Mouse (Mus musculus) megakaryocyte, embryonic 14.5 days (primary cell): ENCODE data around the gene Crybb2. TPM values are rescaled to one million over a fixed set of nuclear protein-coding genes. Genes with fewer than 3 reads are reported as not detected.

Source experiments
- H3K27me3 ChIP-seq: replicated peaks from 2 replicates; pipeline ENCODE3; 2012; ENCODE audit warnings: inconsistent platforms
- H3K36me3 ChIP-seq: replicated peaks from 2 replicates; pipeline ENCODE3; 2012; ENCODE audit warnings: low read length, inconsistent platforms, mixed read lengths
- H3K4me1 ChIP-seq: 2 replicates; pipeline ENCODE4 v1.6.1; 2012; ENCODE audit warnings: inconsistent platforms
- H3K4me3 ChIP-seq: replicated peaks from 2 replicates; pipeline ENCODE3; 2012; ENCODE audit warnings: moderate library complexity, mild to moderate bottlenecking, inconsistent platforms
- H3K9me3 ChIP-seq: 2 replicates; pipeline ENCODE4 v1.6.1; 2012; ENCODE audit warnings: inconsistent platforms
- FLI1 ChIP-seq: IDR thresholded peaks from 2 replicates; pipeline ENCODE4 v1.6.1; 2012; ENCODE audit warnings: low read length, inconsistent platforms, mixed read lengths
- GATA1 ChIP-seq: IDR thresholded peaks from 3 replicates; pipeline ENCODE4 v1.6.1; 2012; ENCODE audit warnings: mixed read lengths, low read length, inconsistent platforms, borderline replicate concordance
- polyA plus RNA-seq: library from polyadenylated mRNA; stranded (reverse); fragments of >175 nt; gene quantifications from 2 replicates; pipeline ENCODE4 v1.2.3, GENCODE M21; 2012; ENCODE audit warnings: low replicate concordance; ENCODE audit not compliant: insufficient read depth

Gene Crybb2
- polyA plus RNA-seq, 1 experiment: not detected

- Histone ChIP-seq H3K4me1 (peaks cover 5% of the 10 kb centered on the region; the same call in 1 of the 2 replicates), H3K27me3 (peaks cover 67% of the 10 kb centered on the region), H3K36me3 (no peaks in the 10 kb centered on the region), H3K4me3 (no peak within 1 kb of the TSS), H3K9me3 (peaks cover 15% of the 10 kb centered on the region)
- TF ChIP-seq GATA1: no peak
- no peak for TF ChIP-seq FLI1
These were observed 11.5 kb upstream of the Crybb2 start, which contains the start of gene Crybb3 for GRCm38 (mm10) chr5:113081439-113081838. Crybb3 (minus strand) TSS chr5:113081584.

GRCm38 (mm10) chr5:113081020-113081419 lies 11.1 kb upstream of the Crybb2 start:
- Histone ChIP-seq H3K4me1 (peaks cover 5% of the 10 kb centered on the region; the same call in 1 of the 2 replicates), H3K36me3 (no peaks in the 10 kb centered on the region), H3K9me3 (peaks cover 15% of the 10 kb centered on the region), H3K4me3 (no peak overlapping the region), H3K27me3 (peaks cover 71% of the 10 kb centered on the region)
- TF ChIP-seq FLI1 (no peak), GATA1 (no peak)

GRCm38 (mm10) chr5:113079783-113080182 lies 9.9 kb upstream of the Crybb2 start:
- no peaks in the 10 kb centered on the region for H3K36me3 ChIP-seq
- H3K4me1 ChIP-seq: peaks cover 5% of the 10 kb centered on the region; the same call in 1 of the 2 replicates
- H3K4me3 ChIP-seq: no peak overlapping the region
- H3K9me3 ChIP-seq: peaks cover 7% of the 10 kb centered on the region
- H3K27me3 ChIP-seq: peaks cover 73% of the 10 kb centered on the region
- no peak for TF ChIP-seq FLI1
- no peak for TF ChIP-seq GATA1

GRCm38 (mm10) chr5:113078686-113079085 lies 8.8 kb upstream of the Crybb2 start:
- Histone ChIP-seq H3K4me1 (peaks cover 5% of the 10 kb centered on the region; the same call in 1 of the 2 replicates), H3K36me3 (no peaks in the 10 kb centered on the region), H3K9me3 (no peaks in the 10 kb centered on the region), H3K27me3 (peaks cover 72% of the 10 kb centered on the region), H3K4me3 (no peak overlapping the region)
- no peak for TF ChIP-seq GATA1
- no peak for TF ChIP-seq FLI1

- no peak overlapping the region for H3K4me3 ChIP-seq
- no peaks in the 10 kb centered on the region for H3K4me1 ChIP-seq
- no peak for TF ChIP-seq GATA1
- no peak for TF ChIP-seq FLI1
- no peaks in the 10 kb centered on the region for H3K36me3 ChIP-seq
- H3K9me3 ChIP-seq: peaks cover 10% of the 10 kb centered on the region
- peaks cover 67% of the 10 kb centered on the region for H3K27me3 ChIP-seq
These were observed 15.6 kb downstream of the Crybb2 start for GRCm38 (mm10) chr5:113054308-113054707.

GRCm38 (mm10) chr5:113050581-113051185 lies 19.2 kb downstream of the Crybb2 start:
- peaks cover 18% of the 10 kb centered on the region for H3K9me3 ChIP-seq
- TF ChIP-seq GATA1: no peak
- TF ChIP-seq FLI1: no peak

GRCm38 (mm10) chr5:113049876-113050275 lies 20.0 kb downstream of the Crybb2 start:
- peaks cover 18% of the 10 kb centered on the region for H3K9me3 ChIP-seq
- H3K27me3 ChIP-seq: peaks cover 46% of the 10 kb centered on the region
- H3K4me1 ChIP-seq: no peaks in the 10 kb centered on the region
- H3K36me3 ChIP-seq: no peaks in the 10 kb centered on the region
- no peak overlapping the region for H3K4me3 ChIP-seq
- TF ChIP-seq FLI1: no peak
- TF ChIP-seq GATA1: no peak

More at GRCm38 (mm10) chr5:113050581-113051185, 19.2 kb downstream of the Crybb2 start:
- Histone ChIP-seq H3K36me3 (no peaks in the 10 kb centered on the region), H3K4me3 (peak overlapping the region; percentile 23), H3K27me3 (peaks cover 50% of the 10 kb centered on the region), H3K4me1 (no peaks in the 10 kb centered on the region)

- Histone ChIP-seq H3K36me3 (no peaks in the 10 kb centered on the region), H3K27me3 (peaks cover 35% of the 10 kb centered on the region), H3K4me1 (no peaks in the 10 kb centered on the region), H3K9me3 (peaks cover 7% of the 10 kb centered on the region), H3K4me3 (no peak overlapping the region)
- TF ChIP-seq FLI1: no peak
- TF ChIP-seq GATA1: no peak
These were observed 24.2 kb downstream of the Crybb2 start for GRCm38 (mm10) chr5:113045511-113046273.

- H3K4me1 ChIP-seq: no peaks in the 10 kb centered on the region
- H3K27me3 ChIP-seq: peaks cover 35% of the 10 kb centered on the region
- H3K36me3 ChIP-seq: no peaks in the 10 kb centered on the region
- TF ChIP-seq GATA1 (no peak), FLI1 (no peak)
- H3K9me3 ChIP-seq: peaks cover 14% of the 10 kb centered on the region
- no peak overlapping the region for H3K4me3 ChIP-seq
These were observed 26.4 kb downstream of the Crybb2 start for GRCm38 (mm10) chr5:113043531-113043930.

GRCm38 (mm10) chr5:113041567-113042071 lies 28.3 kb downstream of the Crybb2 start:
- Histone ChIP-seq H3K4me1 (no peaks in the 10 kb centered on the region), H3K36me3 (no peaks in the 10 kb centered on the region), H3K9me3 (peaks cover 9% of the 10 kb centered on the region), H3K4me3 (no peak overlapping the region), H3K27me3 (peaks cover 33% of the 10 kb centered on the region)
- TF ChIP-seq FLI1 (no peak), GATA1 (no peak)
